Comparison of ENCODE assay signal across 9 mouse cellular contexts in genomic region chr13:101811882-101812281, GRCm38 (mm10). TPM values are rescaled to one million over a fixed set of nuclear protein-coding genes. Genes with fewer than 3 reads are reported as not detected.
A peak's percentile ranks its signal among the peaks of the same experiment; 100 is the strongest.
DNase-seq lines count a peak whose midpoint lies in the region; ATAC-seq and TF ChIP-seq lines count a peak whose summit lies in the region.
"Had no signal": no experiment of that assay in that cellular context is flagged by ENCODE, and none has a peak within 500 bp of the region (broad histone marks: within the 10 kb centered on the region; RNA-seq: fewer than 3 reads in every experiment).

No protein-coding gene starts in this region.

- H3K9ac ChIP-seq in intestine, embryonic 16.5 days (ENCODE audit: low read depth, low read length): 0 out of 2 replicates have a peak overlapping the region, but pooled peaks have one; percentile 40
- no peak overlapping the region for H3K9ac ChIP-seq in limb, embryonic 12.5 days (replicated peaks)
- no peak overlapping the region for H3K9ac ChIP-seq in neural tube, embryonic 15.5 days (replicated peaks)
- H3K9ac ChIP-seq: liver, embryonic 15.5 days had no signal

- peak; percentile 13 to 19 for DNase-seq in cerebellum, adult 18-20 months
- DNase-seq in cerebellum, adult 8-10 months: no peak
- peak; percentile 25 for DNase-seq in embryo, embryonic 11 days
- no peak for DNase-seq in spleen, postnatal 14 days (ENCODE audit: low spot score in 2 of 2)

- no peak overlapping the region for H3ac ChIP-seq in C2C12 (ENCODE audit: control insufficient read depth, insufficient read length, low read depth)

- H3K4me3 ChIP-seq in C2C12 (ENCODE audit: insufficient read depth, poor library complexity, severe bottlenecking): no peak overlapping the region
- no peak overlapping the region for H3K4me3 ChIP-seq in intestine, embryonic 16.5 days (ENCODE audit: low read length)
- no peak overlapping the region for H3K4me3 ChIP-seq in limb, embryonic 12.5 days (replicated peaks)
- no peak overlapping the region for H3K4me3 ChIP-seq in neural tube, embryonic 15.5 days (replicated peaks)
- H3K4me3 ChIP-seq: liver, embryonic 15.5 days had no signal

- peak overlapping the region; percentile 54; the same call in 1 of the 2 replicates for H3K27ac ChIP-seq in intestine, embryonic 16.5 days (ENCODE audit: low read length)
- H3K27ac ChIP-seq in limb, embryonic 12.5 days: no peak overlapping the region
- peak overlapping the region; percentile 56 for H3K27ac ChIP-seq in neural tube, embryonic 15.5 days (replicated peaks)
- H3K27ac ChIP-seq: liver, embryonic 15.5 days had no signal

- H3K79me3 ChIP-seq in C2C12 (ENCODE audit: low read depth): no peaks in the 10 kb centered on the region

- TF ChIP-seq CTCF in C2C12 (IDR thresholded peaks at IDR 0.05; ENCODE audit: control insufficient read depth, insufficient read depth, insufficient read length): no peak

- H3K4me1 ChIP-seq in intestine, embryonic 16.5 days (ENCODE audit: control insufficient read depth, insufficient read depth, low read length): peaks cover 5% of the 10 kb centered on the region; the same call in 1 of the 2 replicates
- H3K4me1 ChIP-seq in limb, embryonic 12.5 days (replicated peaks): peaks cover 18% of the 10 kb centered on the region
- peaks cover 21% of the 10 kb centered on the region for H3K4me1 ChIP-seq in neural tube, embryonic 15.5 days
- H3K4me1 ChIP-seq: liver, embryonic 15.5 days had no signal

- H3K4me2 ChIP-seq in intestine, embryonic 16.5 days (ENCODE audit: low read depth, low read length): peak overlapping the region; percentile 37; the same call in 1 of the 2 replicates
- peak overlapping the region; percentile 35 for H3K4me2 ChIP-seq in limb, embryonic 12.5 days
- peak overlapping the region; percentile 38 for H3K4me2 ChIP-seq in neural tube, embryonic 15.5 days
- H3K4me2 ChIP-seq: liver, embryonic 15.5 days had no signal

- 36% methylated on average over 9 of the region's 9 CpGs for WGBS in intestine, embryonic 16.5 days
- WGBS in limb, embryonic 12.5 days: 16% methylated on average over 9 of the region's 9 CpGs
- WGBS in neural tube, embryonic 15.5 days: 8% methylated on average over 9 of the region's 9 CpGs

- H3K27me3 ChIP-seq in C2C12 (ENCODE audit: control insufficient read depth, insufficient read depth, insufficient read length): no peaks in the 10 kb centered on the region
- H3K27me3 ChIP-seq in intestine, embryonic 16.5 days (replicated peaks; ENCODE audit: control insufficient read depth, insufficient read depth, low read length): no peaks in the 10 kb centered on the region
- H3K27me3 ChIP-seq in limb, embryonic 12.5 days: no peaks in the 10 kb centered on the region
- no peaks in the 10 kb centered on the region for H3K27me3 ChIP-seq in neural tube, embryonic 15.5 days (replicated peaks)
- H3K27me3 ChIP-seq: liver, embryonic 15.5 days had no signal

- no peak; the same call in 1 of the 2 replicates for ATAC-seq in intestine, embryonic 16.5 days
- ATAC-seq in limb, embryonic 12.5 days (ENCODE audit: insufficient number of reproducible peaks, insufficient read depth, low FRiP score, low TSS enrichment, low read depth): no peak
- peak; percentile 90 for ATAC-seq in neural tube, embryonic 15.5 days (ENCODE audit: low FRiP score)

- H3K79me2 ChIP-seq in C2C12 (ENCODE audit: control insufficient read depth, insufficient read depth): no peaks in the 10 kb centered on the region

- no peaks in the 10 kb centered on the region for H3K9me3 ChIP-seq in intestine, embryonic 16.5 days (ENCODE audit: control insufficient read depth, low read length)
- no peaks in the 10 kb centered on the region for H3K9me3 ChIP-seq in limb, embryonic 12.5 days
- H3K9me3 ChIP-seq in neural tube, embryonic 15.5 days (replicated peaks): no peaks in the 10 kb centered on the region
- H3K9me3 ChIP-seq: liver, embryonic 15.5 days had no signal

- H3K36me3 ChIP-seq in C2C12 (ENCODE audit: control insufficient read depth, insufficient read depth): no peaks in the 10 kb centered on the region
- H3K36me3 ChIP-seq in intestine, embryonic 16.5 days (ENCODE audit: control insufficient read depth, insufficient read depth, low read length): no peaks in the 10 kb centered on the region
- no peaks in the 10 kb centered on the region for H3K36me3 ChIP-seq in limb, embryonic 12.5 days
- H3K36me3 ChIP-seq in neural tube, embryonic 15.5 days: no peaks in the 10 kb centered on the region
- H3K36me3 ChIP-seq: liver, embryonic 15.5 days had no signal

TF ChIP-seq in C2C12, 6 proteins besides CTCF, POLR2A, EP300 and RAD21:
- TF ChIP-seq MAX (IDR thresholded peaks at IDR 0.05) (no peak), MYOD1 (IDR thresholded peaks at IDR 0.05; ENCODE audit: control insufficient read depth, insufficient read length, low read depth) (peak; percentile 2), USF1 (IDR thresholded peaks at IDR 0.05; ENCODE audit: low read depth) (no peak)

RNA-seq across cellular contexts. Expression of gene Pik3r1, which starts 43.9 kb away (rescaled TPM):
- polyA plus RNA-seq in C2C12 (2012; fragmentation: generic; extraction: Trizol): 7.3 TPM
- polyA plus RNA-seq in intestine, embryonic 16.5 days (2015; fragmentation: Nextera tagmentation; extraction: Ambion mirVana): 20.9 and 24.8 TPM in 2 replicates
- 20.7 and 21.4 TPM in 2 replicates for polyA plus RNA-seq in limb, embryonic 12.5 days (2016; fragmentation: Nextera tagmentation; extraction: Ambion mirVana)
- 63.0 and 65.5 TPM in 2 replicates for polyA plus RNA-seq in neural tube, embryonic 15.5 days (2015; fragmentation: Nextera tagmentation; extraction: Ambion mirVana)

Comparison
In these comparisons a context has a peak if more than half of its experiments do, and no peak if none do; other contexts are left out.
1. DNase-seq: peak in cerebellum, adult 18-20 months (2 of 2) and embryo, embryonic 11 days (single experiment); none in cerebellum, adult 8-10 months (single experiment) and spleen, postnatal 14 days (0 of 2).
2. Peak in every context shown above with its lines, with median percentiles within 50 percentile points of each other: H3K4me2 ChIP-seq.